Mouse (Mus musculus) liver, adult 2 months (tissue): ENCODE measurements at regions not wholly inside any gene's neighbourhood (a gene's known extent, or its start where the extent isn't known, plus 50 kb on each side); places are given as distances from the start of the nearest gene placed in this dataset.

ENCODE experiments used
- DNase-seq: peaks from one replicate; pipeline ENCODE4 v3.0.0-alpha.2; 2011; ENCODE audit warnings: low read depth, low spot score; ENCODE audit errors: extremely low read depth
- H3K27ac ChIP-seq: fragments of 200-500 bp; replicated peaks from 2 replicates; pipeline ENCODE4 v1.5.1; 2012; ENCODE audit warnings: low read depth, mild to moderate bottlenecking, control low read depth, inconsistent platforms, low read length; ENCODE audit not compliant: insufficient read depth
- H3K27me3 ChIP-seq: fragments of 200-500 bp; 2 replicates; pipeline ENCODE4 v1.6.1; 2012; ENCODE audit warnings: mild to moderate bottlenecking, moderate library complexity, low read length, inconsistent platforms; ENCODE audit not compliant: control insufficient read depth, insufficient read depth
- H3K36me3 ChIP-seq: fragments of 200-500 bp; 2 replicates; pipeline ENCODE4 v1.6.1; 2012; ENCODE audit warnings: low read length, inconsistent platforms; ENCODE audit not compliant: control insufficient read depth, insufficient read depth
- H3K4me1 ChIP-seq: fragments of 200-500 bp; 2 replicates; pipeline ENCODE4 v1.6.1; 2011; ENCODE audit warnings: low read length; ENCODE audit not compliant: control insufficient read depth, insufficient read depth
- H3K4me3 ChIP-seq: fragments of 200-500 bp; 2 replicates; pipeline ENCODE4 v1.5.1; 2011; ENCODE audit warnings: low read depth, mild to moderate bottlenecking, control low read depth, low read length, moderate library complexity; ENCODE audit not compliant: insufficient read depth
- H3K79me2 ChIP-seq: fragments of 200-500 bp; 2 replicates; pipeline ENCODE4 v1.6.1; 2012; ENCODE audit warnings: inconsistent platforms, mild to moderate bottlenecking, low read length, moderate library complexity; ENCODE audit not compliant: control insufficient read depth, insufficient read depth
- H3K9ac ChIP-seq: fragments of 200-500 bp; 2 replicates; pipeline ENCODE4 v1.6.1; 2012; ENCODE audit warnings: low read depth, mild to moderate bottlenecking, control low read depth, inconsistent platforms, low read length
- CTCF ChIP-seq: fragments of 200-500 bp; IDR thresholded peaks from 2 replicates; pipeline ENCODE4 v1.5.1; 2011; ENCODE audit warnings: low read depth, low read length, control low read depth
- POLR2A ChIP-seq: fragments of 200-500 bp; IDR thresholded peaks from 2 replicates; pipeline ENCODE4 v1.6.1; 2011; ENCODE audit warnings: low read length, control low read depth; ENCODE audit not compliant: insufficient read depth; ENCODE audit errors: extremely low read depth
- WGBS: fragments of 180-500 bp; shearing (Covaris S2); methylation state at CpG from one replicate; pipeline ENCODE4 v1.1.7; 2018; 5-methylcytosine and 5-hydroxymethylcytosine counted together

DNA sequence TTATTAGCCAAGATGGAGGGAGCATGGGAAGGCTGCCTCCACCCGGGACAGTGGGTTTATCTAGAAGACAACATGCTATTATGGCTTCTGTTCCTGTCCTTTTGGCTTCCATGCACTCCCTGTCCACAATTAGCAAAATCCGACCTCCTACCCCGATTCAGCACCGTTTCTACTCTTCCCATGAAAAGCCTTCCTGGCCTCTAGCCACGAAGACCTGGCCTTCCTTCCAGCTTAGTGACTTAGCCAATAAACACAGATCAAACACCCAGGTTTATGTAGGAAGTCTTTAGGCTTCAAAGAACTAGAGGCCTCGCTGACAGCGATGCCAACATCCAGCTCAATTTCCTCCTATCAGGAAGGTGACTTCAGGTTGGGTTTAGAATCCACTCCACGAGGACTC, 338.5 kb upstream of the Zmiz1 start:
- WGBS = 73% methylated on average over 8 of the region's 8 CpGs
- Histone ChIP-seq H3K9ac (no peak overlapping the region), H3K4me1 (no peaks in the 10 kb centered on the region), H3K27me3 (no peaks in the 10 kb centered on the region), H3K36me3 (no peaks in the 10 kb centered on the region), H3K27ac (no peak overlapping the region), H3K4me3 (no peak overlapping the region), H3K79me2 (no peaks in the 10 kb centered on the region)
- DNase-seq = no peak
- TF ChIP-seq POLR2A (no peak), CTCF (no peak)

DNA sequence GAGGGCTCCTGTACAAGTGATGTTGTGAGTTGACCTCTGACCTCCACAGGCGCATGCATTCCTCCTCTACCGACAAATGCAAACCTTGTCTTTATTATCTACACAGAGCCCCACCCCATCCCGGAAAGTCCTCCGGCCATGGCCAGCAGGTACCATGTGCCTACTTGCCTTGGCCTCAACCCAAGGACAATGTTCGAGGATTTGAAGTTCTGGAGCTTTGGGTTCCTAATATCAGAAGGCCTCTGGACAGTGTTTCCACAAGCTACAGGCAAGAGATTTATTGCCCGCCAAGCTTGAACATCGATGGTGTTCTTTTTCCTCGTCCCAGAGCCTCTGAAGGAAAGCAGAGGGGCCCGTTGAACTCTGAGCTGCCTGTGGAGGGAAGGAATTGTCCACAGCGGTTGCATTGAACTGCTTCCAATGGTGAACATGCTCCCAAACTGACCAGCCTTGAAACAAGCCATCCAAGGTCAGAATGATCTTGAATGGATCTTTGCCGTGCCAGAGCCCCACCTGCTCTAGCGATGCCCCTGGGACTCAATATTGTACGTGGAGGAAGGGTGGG, 335.9 kb upstream of the Zmiz1 start:
- WGBS = 83% methylated on average over 13 of the region's 13 CpGs
- DNase-seq = no peak
- Histone ChIP-seq H3K27ac (no peak overlapping the region), H3K36me3 (no peaks in the 10 kb centered on the region), H3K4me3 (no peak overlapping the region), H3K27me3 (no peaks in the 10 kb centered on the region), H3K4me1 (no peaks in the 10 kb centered on the region), H3K9ac (no peak overlapping the region), H3K79me2 (no peaks in the 10 kb centered on the region)
- TF ChIP-seq CTCF = no peak
- no peak for TF ChIP-seq POLR2A

DNA sequence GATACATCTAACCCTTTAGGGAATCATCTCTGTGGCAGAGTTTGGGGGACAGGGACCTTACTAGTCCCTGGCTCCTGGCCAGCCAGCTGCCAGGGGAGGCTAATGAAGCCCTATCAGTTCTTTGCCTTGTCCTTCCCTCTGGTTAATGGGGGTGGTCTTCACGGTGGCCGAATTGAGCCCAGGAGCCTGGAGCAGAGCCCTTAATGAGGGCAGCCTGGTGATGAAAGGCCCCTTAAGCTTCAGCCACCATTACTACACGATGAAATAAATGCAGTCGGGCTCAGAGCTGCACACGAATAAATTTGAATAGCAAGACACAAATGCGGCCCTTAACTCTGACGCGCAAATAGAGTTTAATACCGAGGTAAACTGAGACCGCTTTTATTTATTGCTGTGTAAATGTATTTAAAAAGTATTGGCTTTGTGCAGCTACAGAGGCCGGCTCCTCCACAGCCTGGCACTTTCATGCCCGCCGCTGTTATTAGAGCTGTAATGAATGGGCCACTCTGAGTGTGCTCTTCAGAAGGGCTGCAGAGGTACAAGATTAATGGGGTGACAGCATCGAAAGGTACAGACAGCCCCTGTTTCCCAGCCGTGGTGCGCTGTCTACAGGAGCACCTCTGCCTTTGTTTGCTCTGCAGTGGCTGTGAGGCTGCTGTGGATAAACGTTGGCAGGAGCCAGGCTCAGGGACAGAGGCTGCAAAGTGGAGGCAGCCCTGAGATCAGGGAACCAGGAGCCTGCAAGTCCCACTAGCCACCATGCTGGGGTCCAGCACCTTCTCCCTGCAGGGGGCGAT, 335.2 kb upstream of the Zmiz1 start:
- H3K4me3 ChIP-seq = no peak overlapping the region
- 72% methylated on average over 18 of the region's 18 CpGs for WGBS
- H3K9ac ChIP-seq = no peak overlapping the region
- no peaks in the 10 kb centered on the region for H3K27me3 ChIP-seq
- no peak overlapping the region for H3K27ac ChIP-seq
- no peaks in the 10 kb centered on the region for H3K36me3 ChIP-seq
- no peaks in the 10 kb centered on the region for H3K4me1 ChIP-seq
- H3K79me2 ChIP-seq = no peaks in the 10 kb centered on the region
- DNase-seq = no peak
- TF ChIP-seq CTCF = no peak
- TF ChIP-seq POLR2A = no peak

DNA sequence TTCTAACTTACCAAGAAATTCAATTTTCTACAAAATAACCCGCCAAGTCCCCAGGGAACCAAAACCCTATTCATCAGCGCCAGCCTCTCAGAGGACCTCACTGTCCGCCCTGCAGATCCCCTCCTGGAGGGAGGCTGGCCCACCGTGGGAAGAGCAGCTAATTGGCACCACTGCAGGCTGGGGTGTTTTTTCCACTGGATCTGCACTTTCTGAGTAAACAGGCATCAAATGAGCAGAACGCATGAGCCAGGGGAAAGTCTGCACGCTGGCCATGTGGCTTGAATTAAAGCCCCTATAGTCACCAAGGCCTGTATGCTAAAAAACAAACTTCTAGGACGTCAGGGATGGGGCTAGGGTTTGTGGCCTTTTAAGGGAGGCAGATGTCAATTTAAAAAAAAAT, 332.4 kb upstream of the Zmiz1 start:
- DNase-seq = no peak
- H3K27ac ChIP-seq = no peak overlapping the region
- H3K27me3 ChIP-seq = no peaks in the 10 kb centered on the region
- H3K79me2 ChIP-seq = no peaks in the 10 kb centered on the region
- 85% methylated on average over 7 of the region's 7 CpGs for WGBS
- TF ChIP-seq POLR2A (no peak), CTCF (no peak)
- H3K4me3 ChIP-seq = no peak overlapping the region
- no peaks in the 10 kb centered on the region for H3K4me1 ChIP-seq
- no peak overlapping the region for H3K9ac ChIP-seq
- H3K36me3 ChIP-seq = no peaks in the 10 kb centered on the region

DNA sequence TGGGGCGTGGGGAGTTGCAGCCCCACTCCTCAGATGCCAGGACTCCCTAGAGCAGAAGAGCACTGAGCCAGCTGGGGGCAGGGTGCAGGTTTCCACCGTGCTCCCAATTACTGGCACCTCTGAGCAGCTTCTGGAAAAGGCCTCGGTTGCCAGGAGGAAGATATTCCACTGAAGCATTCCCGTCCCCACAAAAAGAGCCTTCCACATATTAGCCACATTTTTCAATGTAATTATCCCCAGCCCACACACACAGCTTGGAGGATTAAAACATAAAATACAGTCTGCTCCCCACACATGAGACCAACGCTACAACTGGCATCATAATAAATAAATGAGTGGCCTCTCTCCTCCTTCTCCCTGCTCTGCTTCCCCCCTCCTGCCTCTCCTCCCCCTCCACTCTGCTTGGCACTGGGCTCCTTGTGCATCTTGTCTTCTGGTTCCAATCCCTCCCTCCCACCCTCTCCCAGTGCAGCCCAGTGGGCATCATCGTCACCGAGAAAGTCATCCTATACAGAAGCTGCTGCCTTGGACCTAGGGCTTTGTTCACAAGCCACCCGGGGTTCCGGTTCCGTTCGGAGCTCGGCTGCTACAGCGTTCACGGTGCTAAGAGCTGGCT, 331.3 kb upstream of the Zmiz1 start:
- no peaks in the 10 kb centered on the region for H3K79me2 ChIP-seq
- 79% methylated on average over 14 of the region's 14 CpGs for WGBS
- H3K4me3 ChIP-seq = no peak overlapping the region
- no peak for TF ChIP-seq POLR2A
- no peak for TF ChIP-seq CTCF
- H3K27ac ChIP-seq = no peak overlapping the region
- H3K36me3 ChIP-seq = no peaks in the 10 kb centered on the region
- no peaks in the 10 kb centered on the region for H3K27me3 ChIP-seq
- no peak overlapping the region for H3K9ac ChIP-seq
- no peak for DNase-seq
- H3K4me1 ChIP-seq = no peaks in the 10 kb centered on the region

DNA sequence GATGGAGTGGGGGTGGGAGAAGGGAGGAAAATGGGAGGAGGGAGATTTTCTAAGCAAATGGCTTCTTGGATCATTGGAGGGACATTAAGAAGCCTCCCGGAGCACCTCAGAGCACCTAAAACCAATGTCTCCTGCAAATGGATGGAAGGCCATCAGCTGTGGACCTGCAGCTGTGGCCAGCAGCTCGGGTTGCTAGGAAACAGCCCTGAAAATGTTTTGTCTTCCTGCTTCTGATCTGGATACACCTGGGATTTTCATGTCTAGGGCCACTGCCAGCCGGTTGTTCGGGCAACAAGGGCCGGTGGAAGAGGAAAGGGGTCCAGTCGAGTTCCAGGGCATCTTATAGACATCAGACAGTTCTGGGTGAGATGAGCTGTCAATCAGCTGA, 330.8 kb upstream of the Zmiz1 start:
- DNase-seq = no peak
- H3K27me3 ChIP-seq = no peaks in the 10 kb centered on the region
- no peaks in the 10 kb centered on the region for H3K4me1 ChIP-seq
- 82% methylated on average over 6 of the region's 6 CpGs for WGBS
- no peaks in the 10 kb centered on the region for H3K36me3 ChIP-seq
- H3K4me3 ChIP-seq = no peak overlapping the region
- H3K27ac ChIP-seq = no peak overlapping the region
- TF ChIP-seq POLR2A (no peak), CTCF (no peak)
- no peaks in the 10 kb centered on the region for H3K79me2 ChIP-seq
- H3K9ac ChIP-seq = no peak overlapping the region
